Mouse (Mus musculus) MEL (cell line): Measurements from ENCODE around the gene Nckipsd. TPM values are rescaled to one million over a fixed set of nuclear protein-coding genes. Genes with fewer than 3 reads are reported as not detected.

Source experiments
- DNase-seq: peaks from one replicate; pipeline ENCODE4 v3.0.0; 2011; ENCODE audit warnings: low read depth, low spot score
- H3K27ac ChIP-seq: 2 replicates; pipeline ENCODE4 v1.5.1; 2012; ENCODE audit warnings: low read depth, mild to moderate bottlenecking, control low read depth, low read length, moderate library complexity; ENCODE audit not compliant: control insufficient read depth
- H3K27me3 ChIP-seq, 2 experiments: fragments of 150-350 bp in 1 of 2; sonication (generic) in 1 of 2; 2 replicates each; pipeline ENCODE4 v1.6.1; 2012; ENCODE audit warnings: low read length in 2 of 2, mild to moderate bottlenecking in 2 of 2, improper control_type of control experiment in 1 of 2, moderate library complexity in 1 of 2; ENCODE audit not compliant: insufficient read depth in 2 of 2, control insufficient read depth in 1 of 2
- H3K36me3 ChIP-seq, 2 experiments: 2 replicates each; pipeline ENCODE4 v1.6.1; 2012 to 2014; ENCODE audit warnings: low read length in 2 of 2, improper control_type of control experiment in 1 of 2, inconsistent platforms in 1 of 2, mild to moderate bottlenecking in 1 of 2; ENCODE audit not compliant: insufficient read depth in 2 of 2, control insufficient read depth in 1 of 2
- H3K4me1 ChIP-seq, 2 experiments: fragments of 150-350 bp in 1 of 2; sonication (generic) in 1 of 2; 2 replicates each; pipeline ENCODE4 v1.6.1; 2012; ENCODE audit warnings: low read length in 2 of 2, improper control_type of control experiment in 1 of 2, mild to moderate bottlenecking in 1 of 2; ENCODE audit not compliant: insufficient read depth in 2 of 2, control insufficient read depth in 1 of 2
- H3K4me3 ChIP-seq, 2 experiments: fragments of 150-350 bp in 1 of 2; sonication (generic) in 1 of 2; 2 replicates each; pipeline ENCODE4 v1.5.1; 2012; ENCODE audit warnings: low read depth in 2 of 2, low read length in 2 of 2, mild to moderate bottlenecking in 2 of 2, moderate library complexity in 2 of 2, control low read depth in 1 of 2, improper control_type of control experiment in 1 of 2; ENCODE audit not compliant: control insufficient read depth in 1 of 2, insufficient read depth in 1 of 2
- H3K79me2 ChIP-seq: 2 replicates; pipeline ENCODE4 v1.6.1; 2012; ENCODE audit warnings: mild to moderate bottlenecking, low read length, moderate library complexity; ENCODE audit not compliant: control insufficient read depth, poor library complexity, insufficient read depth
- H3K9ac ChIP-seq: 2 replicates; pipeline ENCODE4 v1.6.1; 2012; ENCODE audit warnings: low read depth, mild to moderate bottlenecking, control low read depth, low read length, moderate library complexity; ENCODE audit not compliant: control insufficient read depth, poor library complexity, severe bottlenecking
- H3K9me3 ChIP-seq: fragments of 150-350 bp; sonication (generic); replicated peaks from 2 replicates; pipeline ENCODE4 v1.6.1; 2012; ENCODE audit warnings: mild to moderate bottlenecking, low read length, improper control_type of control experiment, moderate library complexity; ENCODE audit not compliant: insufficient read depth
- BHLHE40 ChIP-seq: IDR thresholded peaks from 2 replicates; pipeline ENCODE4 v1.6.1; 2012; ENCODE audit warnings: low read depth, mild to moderate bottlenecking, inconsistent platforms, low read length, improper control_type of control experiment, borderline replicate concordance
- ELF1 ChIP-seq: IDR thresholded peaks from 2 replicates; pipeline ENCODE4 v1.6.1; 2014; ENCODE audit warnings: low read depth, mild to moderate bottlenecking, inconsistent platforms, low read length, improper control_type of control experiment, moderate library complexity
- ETS1 ChIP-seq: IDR thresholded peaks from 2 replicates; pipeline ENCODE4 v1.6.1; 2012; ENCODE audit warnings: low read depth, mild to moderate bottlenecking, inconsistent platforms, low read length, improper control_type of control experiment, moderate library complexity
- GABPA ChIP-seq: IDR thresholded peaks from 2 replicates; pipeline ENCODE4 v1.6.1; 2012; ENCODE audit warnings: low read depth, mild to moderate bottlenecking, inconsistent platforms, low read length, improper control_type of control experiment, moderate library complexity
- HCFC1 ChIP-seq: IDR thresholded peaks from 2 replicates; pipeline ENCODE4 v1.6.1; 2012; ENCODE audit warnings: low read depth, mild to moderate bottlenecking, inconsistent platforms, low read length, improper control_type of control experiment, moderate library complexity
- KAT2A ChIP-seq: conservative IDR thresholded peaks from 2 replicates; pipeline ENCODE4 v1.6.1; 2012; ENCODE audit warnings: low read depth, low read length, improper control_type of control experiment, inconsistent platforms
- MAFK ChIP-seq: IDR thresholded peaks from 2 replicates; pipeline ENCODE4 v1.6.1; 2011; ENCODE audit warnings: low read depth, mild to moderate bottlenecking, low read length, improper control_type of control experiment, borderline replicate concordance
- MAX ChIP-seq: IDR thresholded peaks from 2 replicates; pipeline ENCODE4 v1.6.1; 2011; ENCODE audit warnings: low read length, improper control_type of control experiment
- MAZ ChIP-seq: IDR thresholded peaks from 2 replicates; pipeline ENCODE4 v1.6.1; 2012; ENCODE audit warnings: low read depth, mild to moderate bottlenecking, inconsistent platforms, low read length, improper control_type of control experiment
- MEF2A ChIP-seq: IDR thresholded peaks from 2 replicates; pipeline ENCODE4 v1.6.1; 2014; ENCODE audit warnings: low read depth, mild to moderate bottlenecking, inconsistent platforms, low read length, improper control_type of control experiment; ENCODE audit not compliant: poor library complexity, insufficient replicate concordance, severe bottlenecking; ENCODE audit errors: extremely low read depth
- MYB ChIP-seq: IDR thresholded peaks from 2 replicates; pipeline ENCODE4 v1.6.1; 2011; ENCODE audit warnings: mild to moderate bottlenecking, low read depth, low read length, improper control_type of control experiment
- MYC ChIP-seq: IDR thresholded peaks from 2 replicates; pipeline ENCODE4 v1.6.1; 2011; ENCODE audit warnings: low read depth, mild to moderate bottlenecking, low read length, improper control_type of control experiment, moderate library complexity
- NELFE ChIP-seq: IDR thresholded peaks from 2 replicates; pipeline ENCODE4 v1.6.1; 2011; ENCODE audit warnings: low read depth, low read length, improper control_type of control experiment
- NRF1 ChIP-seq: IDR thresholded peaks from 2 replicates; pipeline ENCODE4 v1.6.1; 2014; ENCODE audit warnings: low read depth, mild to moderate bottlenecking, inconsistent platforms, low read length, improper control_type of control experiment, moderate library complexity; ENCODE audit not compliant: poor library complexity, insufficient read depth, severe bottlenecking
- POLR2A ChIP-seq, 2 experiments: IDR thresholded peaks; 2 replicates each; pipeline ENCODE4 v1.6.1; 2011 to 2012; ENCODE audit warnings: low read length in 2 of 2, mild to moderate bottlenecking in 2 of 2, control low read depth in 1 of 2, improper control_type of control experiment in 1 of 2, low read depth in 1 of 2, moderate library complexity in 1 of 2; ENCODE audit not compliant: control insufficient read depth in 1 of 2, insufficient read depth in 1 of 2, poor library complexity in 1 of 2
- RAD21 ChIP-seq: IDR thresholded peaks from 2 replicates; pipeline ENCODE4 v1.6.1; 2011; ENCODE audit warnings: mild to moderate bottlenecking, low read depth, low read length, improper control_type of control experiment
- RCOR1 ChIP-seq: IDR thresholded peaks from 2 replicates; pipeline ENCODE4 v1.6.1; 2012; ENCODE audit warnings: low read depth, mild to moderate bottlenecking, inconsistent platforms, low read length, improper control_type of control experiment
- SMC3 ChIP-seq: IDR thresholded peaks from 2 replicates; pipeline ENCODE4 v1.6.1; 2011; ENCODE audit warnings: low read depth, low read length, improper control_type of control experiment
- TAL1 ChIP-seq: IDR thresholded peaks from 2 replicates; pipeline ENCODE4 v1.6.1; 2012; ENCODE audit warnings: mild to moderate bottlenecking, inconsistent platforms, low read length, moderate library complexity, mixed read lengths
- TBP ChIP-seq: IDR thresholded peaks from 2 replicates; pipeline ENCODE4 v1.8.0; 2011; ENCODE audit warnings: low read depth, low read length, improper control_type of control experiment
- UBTF ChIP-seq: IDR thresholded peaks from 2 replicates; pipeline ENCODE4 v1.6.1; 2012; ENCODE audit warnings: low read depth, mild to moderate bottlenecking, inconsistent platforms, low read length, improper control_type of control experiment, moderate library complexity, borderline replicate concordance; ENCODE audit not compliant: insufficient read depth
- USF1 ChIP-seq: IDR thresholded peaks from 2 replicates; pipeline ENCODE4 v1.6.1; 2014; ENCODE audit warnings: low read depth, mild to moderate bottlenecking, inconsistent platforms, low read length, improper control_type of control experiment, moderate library complexity
- USF2 ChIP-seq, 2 experiments: IDR thresholded peaks; 2 replicates each; pipeline ENCODE4 v1.6.1; 2011 to 2012; ENCODE audit warnings: improper control_type of control experiment in 2 of 2, low read length in 2 of 2, borderline replicate concordance in 1 of 2, inconsistent platforms in 1 of 2, low read depth in 1 of 2, mild to moderate bottlenecking in 1 of 2; ENCODE audit not compliant: insufficient read depth in 1 of 2
- ZKSCAN1 ChIP-seq: IDR thresholded peaks from 2 replicates; pipeline ENCODE4 v1.6.1; 2012; ENCODE audit warnings: low read depth, mild to moderate bottlenecking, inconsistent platforms, low read length, improper control_type of control experiment, moderate library complexity
- ZNF384 ChIP-seq: IDR thresholded peaks from 2 replicates; pipeline ENCODE4 v1.6.1; 2012; ENCODE audit warnings: low read depth, mild to moderate bottlenecking, inconsistent platforms, low read length, improper control_type of control experiment
- polyA plus RNA-seq, 2 experiments: library from polyadenylated mRNA; stranded (reverse) in 1 of 2; unstranded in 1 of 2; fragments of >175 nt in 1 of 2; fragments of >200 nt in 1 of 2; gene quantifications; 2 replicates each; pipeline versions ENCODE4 v1.2.1 to v1.2.4; 2012; ENCODE audit warnings: low replicate concordance in 2 of 2, low read depth in 1 of 2; ENCODE audit not compliant: insufficient read length in 2 of 2, insufficient read depth in 1 of 2, missing spikeins in 1 of 2
- total RNA-seq: library from RNA; depleted of rRNA; stranded (reverse); fragments of 300-350 nt; gene quantifications from 2 replicates; pipeline ENCODE4 v1.2.3, GENCODE M21; 2012

Nckipsd gene
- total and polyA plus RNA-seq, 3 experiments = 6.6 to 10.3 TPM; not detected in 1

DNA sequence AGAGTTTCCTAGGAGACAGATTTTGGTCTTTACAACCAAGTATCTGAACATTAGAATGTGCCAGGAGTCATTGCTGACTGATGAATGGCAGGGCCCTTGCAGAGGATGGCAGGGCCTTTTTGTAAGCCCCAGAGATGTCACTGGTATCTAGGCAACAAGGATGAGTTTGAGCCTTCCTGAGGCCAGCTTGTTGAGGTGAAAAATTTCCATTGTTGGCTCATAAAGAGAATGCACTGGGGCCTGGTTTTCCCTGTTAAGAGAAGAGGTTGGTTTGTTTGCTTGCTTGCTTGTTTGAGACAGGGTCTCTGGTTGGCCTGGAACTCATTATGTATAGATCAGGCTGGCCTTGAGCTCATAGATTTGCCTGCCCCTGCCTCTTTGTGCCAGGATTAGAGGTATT is 22.8 kb upstream of the Nckipsd start:
- DNase-seq = no peak
- Histone ChIP-seq H3K27me3 (no peaks in the 10 kb centered on the region), H3K4me1 (peaks cover 0 to 6% of the 10 kb centered on the region in 2 experiments; a peak in 3 of 4 replicates), H3K9ac (no peak overlapping the region), H3K79me2 (peaks cover 41% of the 10 kb centered on the region), H3K9me3 (no peaks in the 10 kb centered on the region), H3K36me3 (peaks cover 0 to 13% of the 10 kb centered on the region in 2 experiments; a peak in 2 of 4 replicates), H3K4me3 (no peak overlapping the region), H3K27ac (no peak overlapping the region)
- TF ChIP-seq RCOR1 (no peak), POLR2A (IDR thresholded peaks at IDR 0.05; ENCODE audit: control insufficient read depth in 1 of 2, insufficient read depth in 1 of 2, low read depth in 1 of 2, low read length in 2 of 2, poor library complexity in 1 of 2) (no peak), ZKSCAN1 (no peak), TBP (no peak), TAL1 (no peak), MAFK (no peak), MYC (no peak), ELF1 (no peak), KAT2A (no peak), NRF1 (no peak), RAD21 (no peak), NELFE (no peak)

DNA sequence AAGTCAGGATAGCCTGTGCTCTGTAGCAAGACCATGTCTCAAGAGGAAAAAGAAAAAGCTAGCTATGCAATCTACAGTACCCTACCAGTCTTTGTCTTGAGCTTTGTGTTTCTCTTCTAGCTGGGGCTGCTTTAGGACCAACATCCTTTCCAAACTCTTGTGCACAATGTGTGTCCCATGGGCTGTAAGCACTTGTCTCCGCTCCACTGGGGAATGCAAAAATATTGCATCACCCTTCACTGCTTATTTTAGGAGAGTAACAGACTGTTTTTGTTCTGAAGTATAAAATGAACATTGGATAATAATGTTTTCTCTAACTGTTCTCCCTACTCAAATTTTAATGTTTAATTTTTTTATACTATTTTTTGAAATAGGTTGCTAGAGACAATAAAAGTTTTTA is 21.7 kb upstream of the Nckipsd start:
- TF ChIP-seq GABPA (no peak), ETS1 (no peak), MYB (no peak), MAZ (no peak), BHLHE40 (no peak), HCFC1 (no peak), ZNF384 (no peak), USF1 (no peak), KAT2A (no peak), MAX (no peak), MEF2A (no peak), MYC (no peak), USF2 (IDR thresholded peaks at IDR 0.05; ENCODE audit: borderline replicate concordance in 1 of 2, insufficient read depth in 1 of 2, low read depth in 1 of 2, low read length in 2 of 2) (no peak), TAL1 (no peak), SMC3 (no peak), UBTF (no peak)
- TF ChIP-seq, all 39 proteins: peak for 0
- H3K79me2 ChIP-seq = peaks cover 46% of the 10 kb centered on the region
- no peak overlapping the region for H3K27ac ChIP-seq
- peaks cover under 1 to 6% of the 10 kb centered on the region in 2 experiments for H3K4me1 ChIP-seq
- DNase-seq = no peak
- H3K9me3 ChIP-seq = no peaks in the 10 kb centered on the region
- peaks cover 0 to 16% of the 10 kb centered on the region in 2 experiments; a peak in 2 of 4 replicates for H3K36me3 ChIP-seq
- H3K27me3 ChIP-seq = no peaks in the 10 kb centered on the region
- no peak overlapping the region for H3K9ac ChIP-seq
- no peak overlapping the region for H3K4me3 ChIP-seq
